Mouse (Mus musculus): ENCODE measurements around the gene Pet2. TPM values are rescaled to one million over a fixed set of nuclear protein-coding genes. Genes with fewer than 3 reads are reported as not detected.

The Pet2 gene
- total RNA-seq (2022), result not detected

DNA sequence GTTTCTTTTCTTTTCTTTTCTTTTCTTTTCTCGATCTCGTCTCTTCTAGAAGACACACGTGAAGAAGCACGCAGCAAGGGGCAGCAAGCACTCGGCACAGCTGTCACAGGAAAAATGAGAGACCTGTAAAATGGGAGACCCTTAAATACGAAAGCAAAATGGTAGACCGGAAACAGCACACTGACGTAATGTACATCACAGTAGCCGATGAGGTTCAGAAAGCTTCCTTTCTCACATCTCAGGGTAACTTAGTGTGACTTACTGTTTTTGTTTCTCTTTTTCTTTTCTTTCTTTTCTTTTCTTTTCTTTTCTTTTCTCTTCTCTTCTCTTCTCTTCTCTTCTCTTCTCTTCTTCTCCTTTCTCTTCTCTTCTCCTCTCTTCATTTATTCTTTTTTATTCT lies at the start of gene Pet2:
Gene Pet2, minus strand, starts transcription at position 101 of the 400 bp plus-strand sequence.
- DNase-seq (ENCODE audit: low spot score in 2 of 2), result no peak
